Comparison of ENCODE assay signal across 7 mouse cellular contexts in the genomic region with DNA sequence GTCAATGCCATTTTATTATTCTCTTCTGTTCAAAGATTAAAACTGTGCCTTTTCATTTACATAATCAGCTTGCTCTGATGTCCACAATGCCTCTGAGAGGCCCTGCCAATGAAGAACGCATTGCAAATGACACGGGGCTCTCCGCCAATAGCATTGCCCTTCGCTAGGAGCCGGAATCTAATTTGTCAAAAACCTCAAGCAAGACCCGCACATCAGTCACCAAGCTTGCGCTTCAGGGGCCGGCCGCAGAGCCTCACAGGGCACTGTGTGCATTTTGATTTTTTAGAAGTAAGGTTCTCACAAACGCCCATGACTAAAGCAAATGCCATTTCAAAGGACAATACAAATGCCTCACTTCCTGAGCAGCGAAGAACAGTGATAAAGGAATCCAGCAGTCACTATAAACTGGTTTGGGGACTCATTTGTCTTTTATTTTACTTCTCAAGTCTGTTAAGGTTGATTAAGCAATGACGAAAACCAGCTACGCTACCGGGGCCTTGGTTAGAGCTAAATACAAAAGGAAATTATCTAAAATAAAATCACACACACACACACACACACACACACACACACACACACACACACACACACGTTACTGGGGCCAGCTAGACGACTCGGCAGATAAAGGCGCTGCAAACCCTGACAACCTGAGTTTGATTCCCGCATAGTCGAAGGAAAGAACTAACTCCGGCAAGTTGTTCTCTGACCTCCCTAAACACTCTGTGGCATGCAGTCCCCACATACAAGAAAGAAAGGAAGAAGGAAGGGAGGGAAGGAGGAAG. TPM values are rescaled to one million over a fixed set of nuclear protein-coding genes. Genes with fewer than 3 reads are reported as not detected.
DNase-seq lines count a peak whose midpoint lies in the region; ATAC-seq lines count a peak whose summit lies in the region.

No protein-coding gene starts in this region.

- H3K27me3 ChIP-seq in heart, embryonic 12.5 days (replicated peaks), result no peaks in the 10 kb centered on the region
- H3K27me3 ChIP-seq in liver, embryonic 15.5 days, result no peaks in the 10 kb centered on the region; the same call in 1 of the 2 replicates

- H3K9me3 ChIP-seq in heart, embryonic 12.5 days (replicated peaks), result no peaks in the 10 kb centered on the region
- H3K9me3 ChIP-seq in liver, embryonic 15.5 days (replicated peaks), result no peaks in the 10 kb centered on the region

- ATAC-seq in common myeloid progenitor, adult 5-6 weeks (replicated peaks; ENCODE audit: low read depth, poor library complexity, severe bottlenecking), result 0 out of 2 replicates have a peak, but pooled peaks have one; percentile 22
- no peak for ATAC-seq in heart, embryonic 12.5 days (ENCODE audit: insufficient number of reproducible peaks, low FRiP score)
- no peak for ATAC-seq in liver, embryonic 15.5 days (ENCODE audit: insufficient read depth)

- no peak overlapping the region for H3K27ac ChIP-seq in heart, embryonic 12.5 days (ENCODE audit: poor library complexity, severe bottlenecking)
- H3K27ac ChIP-seq in liver, embryonic 15.5 days (replicated peaks), result no peak overlapping the region

- DNase-seq in brain, adult 2 months (ENCODE audit: low read depth, low spot score), result peak; percentile 85
- DNase-seq in kidney, postnatal 10 days, result peak; percentile 55
- peak; percentile 87 for DNase-seq in retina, postnatal 1 day
- DNase-seq in spleen, postnatal 4 days (ENCODE audit: low spot score in 2 of 2), result no peak

- H3K4me1 ChIP-seq in heart, embryonic 12.5 days (replicated peaks), result peaks cover 4% of the 10 kb centered on the region; the same call in 1 of the 2 replicates
- no peaks in the 10 kb centered on the region for H3K4me1 ChIP-seq in liver, embryonic 15.5 days (replicated peaks)

- peak overlapping the region; percentile 52 for H3K4me2 ChIP-seq in heart, embryonic 12.5 days
- H3K4me2 ChIP-seq in liver, embryonic 15.5 days, result peak overlapping the region; percentile 23; the same call in 1 of the 2 replicates

- 19% methylated on average over 21 of the region's 21 CpGs for WGBS in heart, embryonic 12.5 days
- 33% methylated on average over 21 of the region's 21 CpGs for WGBS in liver, embryonic 15.5 days (ENCODE audit: insufficient replicate concordance)

- peaks cover 3% of the 10 kb centered on the region; the same call in 1 of the 2 replicates for H3K36me3 ChIP-seq in heart, embryonic 12.5 days
- H3K36me3 ChIP-seq in liver, embryonic 15.5 days (replicated peaks), result 0 out of 2 replicates have a peak, but pooled peaks cover 3% of the 10 kb centered on the region

- peak overlapping the region; percentile 44; the same call in 1 of the 2 replicates for H3K9ac ChIP-seq in heart, embryonic 12.5 days
- no peak overlapping the region for H3K9ac ChIP-seq in liver, embryonic 15.5 days

- H3K4me3 ChIP-seq in heart, embryonic 12.5 days, result peak overlapping the region; percentile 26
- H3K4me3 ChIP-seq in liver, embryonic 15.5 days (replicated peaks), result no peak overlapping the region

RNA-seq across cellular contexts. Expression of gene Vcam1, which starts 24.4 kb away (rescaled TPM):
- total RNA-seq in common myeloid progenitor, adult 5-6 weeks (2017), result 1.8 and 2.9 TPM in 2 replicates
- 69.7 and 73.1 TPM in 2 replicates for polyA plus RNA-seq in heart, embryonic 12.5 days (2016; fragmentation: Nextera tagmentation; extraction: Ambion mirVana)
- 85.4 and 97.8 TPM in 2 replicates for polyA plus RNA-seq in liver, embryonic 15.5 days (2015; fragmentation: Nextera tagmentation; extraction: Ambion mirVana)

Comparison
In these comparisons a context has a peak if more than half of its experiments do, and no peak if none do; other contexts are left out.
1. DNase-seq: peak in brain, adult 2 months (single experiment), kidney, postnatal 10 days (single experiment) and retina, postnatal 1 day (single experiment); none in spleen, postnatal 4 days (0 of 2).